ENCODE assay signal across 23 mouse cellular contexts in genomic region chr11:42928916-42929315, GRCm38 (mm10).
DNase-seq lines count a peak whose midpoint lies in the region; ATAC-seq and TF ChIP-seq lines count a peak whose summit lies in the region.
"Had no signal": no experiment of that assay in that cellular context is flagged by ENCODE, and none has a peak within 500 bp of the region (broad histone marks: within the 10 kb centered on the region; RNA-seq: fewer than 3 reads in every experiment).

No protein-coding gene starts in this region.

- peak; percentile 15; the same call in 1 of the 2 replicates for ATAC-seq in forebrain, embryonic 16.5 days
- ATAC-seq: activated CD4-positive, CD25-positive, alpha-beta regulatory T cell, adult 4 months; forebrain, embryonic 15.5 days had no signal

- no peak overlapping the region for H3K9ac ChIP-seq in forebrain, embryonic 16.5 days (replicated peaks; ENCODE audit: low read depth, low read length)
- H3K9ac ChIP-seq: forebrain, embryonic 15.5 days; heart, embryonic 13.5 days; hindbrain, embryonic 12.5 days had no signal

- H3K4me1 ChIP-seq in forebrain, embryonic 16.5 days (replicated peaks; ENCODE audit: control insufficient read depth, insufficient read depth, low read length): no peaks in the 10 kb centered on the region
- H3K4me1 ChIP-seq in forebrain, embryonic 10.5 days: no peaks in the 10 kb centered on the region
- H3K4me1 ChIP-seq: forebrain, embryonic 15.5 days; heart, embryonic 13.5 days; hindbrain, embryonic 12.5 days; midbrain, embryonic 10.5 days had no signal

- no peak for DNase-seq in forebrain, embryonic 10.5 days (ENCODE audit: extremely low spot score, low spot score)
- DNase-seq in layer of hippocampus, adult 9-10 months (ENCODE audit: low spot score): peak; percentile 8
- no peak for DNase-seq in layer of hippocampus, adult 9-11 months
- DNase-seq in brain, embryonic 14.5 days (ENCODE audit: low read depth): peak; percentile 42
- DNase-seq in cerebellum, postnatal 10 days: peak; percentile 24 to 31
- no peak for DNase-seq in ovary, postnatal 10 days (ENCODE audit: low spot score)
- DNase-seq in heart, adult 18-20 months: no peak
- DNase-seq: adrenal gland, adult 8-10 months; gastrocnemius, postnatal 25 days; heart, adult 2 months; heart, postnatal 14 days; kidney, adult 8-10 months; kidney, postnatal 14 days; lung, postnatal 10 days; right cerebral cortex, postnatal 25 days; thymus, postnatal 14 days had no signal

- no peak for TF ChIP-seq POLR2A in brain, embryonic 14.5 days (IDR thresholded peaks at IDR 0.05; ENCODE audit: borderline replicate concordance, extremely low read depth, insufficient read depth, insufficient read length, poor library complexity, severe bottlenecking)

- TF ChIP-seq CTCF in brain, embryonic 14.5 days (IDR thresholded peaks at IDR 0.05; ENCODE audit: borderline replicate concordance, extremely low read depth, insufficient read depth, insufficient read length): no peak

- H3K4me3 ChIP-seq in forebrain, embryonic 16.5 days (replicated peaks; ENCODE audit: low read length): no peak overlapping the region
- no peak overlapping the region for H3K4me3 ChIP-seq in forebrain, embryonic 10.5 days
- H3K4me3 ChIP-seq: forebrain, embryonic 15.5 days; heart, adult 2 months; heart, embryonic 13.5 days; hindbrain, embryonic 12.5 days; layer of hippocampus, adult 2 months; midbrain, embryonic 10.5 days had no signal

- no peak overlapping the region for H3K27ac ChIP-seq in forebrain, embryonic 16.5 days (ENCODE audit: low read length)
- no peak overlapping the region for H3K27ac ChIP-seq in forebrain, embryonic 10.5 days
- H3K27ac ChIP-seq: forebrain, embryonic 15.5 days; heart, adult 2 months; heart, embryonic 13.5 days; hindbrain, embryonic 12.5 days; layer of hippocampus, adult 2 months; midbrain, embryonic 10.5 days had no signal

- WGBS in forebrain, embryonic 16.5 days: 54% methylated on average over 3 of the region's 3 CpGs
- WGBS in forebrain, embryonic 10.5 days: 80% methylated on average over 3 of the region's 3 CpGs

- no peak overlapping the region for H3K4me2 ChIP-seq in forebrain, embryonic 16.5 days (ENCODE audit: low read length)
- H3K4me2 ChIP-seq: forebrain, embryonic 15.5 days; heart, embryonic 13.5 days; hindbrain, embryonic 12.5 days had no signal

- no peaks in the 10 kb centered on the region for H3K36me3 ChIP-seq in forebrain, embryonic 16.5 days (ENCODE audit: control insufficient read depth, insufficient read depth)
- no peaks in the 10 kb centered on the region for H3K36me3 ChIP-seq in forebrain, embryonic 10.5 days (replicated peaks)
- H3K36me3 ChIP-seq: forebrain, embryonic 15.5 days; heart, embryonic 13.5 days; hindbrain, embryonic 12.5 days; midbrain, embryonic 10.5 days had no signal

- H3K27me3 ChIP-seq in forebrain, embryonic 16.5 days (replicated peaks; ENCODE audit: control insufficient read depth, insufficient read depth, low read length): no peaks in the 10 kb centered on the region
- no peaks in the 10 kb centered on the region for H3K27me3 ChIP-seq in forebrain, embryonic 10.5 days (ENCODE audit: poor library complexity, severe bottlenecking)
- H3K27me3 ChIP-seq: forebrain, embryonic 15.5 days; heart, embryonic 13.5 days; hindbrain, embryonic 12.5 days had no signal

- no peaks in the 10 kb centered on the region for H3K9me3 ChIP-seq in forebrain, embryonic 16.5 days (ENCODE audit: control insufficient read depth, low read length)
- no peaks in the 10 kb centered on the region for H3K9me3 ChIP-seq in forebrain, embryonic 10.5 days
- H3K9me3 ChIP-seq: forebrain, embryonic 15.5 days; heart, embryonic 13.5 days; hindbrain, embryonic 12.5 days; midbrain, embryonic 10.5 days had no signal

Comparison
In these comparisons a context has a peak if more than half of its experiments do, and no peak if none do; other contexts are left out.
1. DNase-seq: peak in layer of hippocampus, adult 9-10 months (single experiment), brain, embryonic 14.5 days (single experiment) and cerebellum, postnatal 10 days (2 of 2); none in forebrain, embryonic 10.5 days (single experiment), layer of hippocampus, adult 9-11 months (single experiment), ovary, postnatal 10 days (single experiment) and heart, adult 18-20 months (0 of 2).